In the genomic region with DNA sequence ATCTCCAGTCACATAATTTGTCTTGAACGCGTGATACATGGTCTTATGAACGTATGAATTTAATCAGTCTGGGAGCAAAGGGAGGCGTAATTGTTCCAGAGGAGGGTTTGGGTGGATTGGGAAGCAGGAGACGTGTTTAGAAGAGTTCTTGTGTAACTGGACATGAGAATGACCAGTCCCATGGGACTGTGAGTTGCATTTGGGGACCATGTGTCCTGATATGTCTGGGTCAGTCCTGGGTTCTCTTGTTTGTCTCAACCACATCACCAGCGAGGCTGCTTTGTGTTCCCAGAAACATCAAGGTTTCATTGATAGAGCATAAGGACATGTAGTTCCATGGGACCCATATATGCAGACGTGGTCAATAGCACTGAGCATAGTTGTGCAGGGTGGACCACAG, we compare ENCODE assay signal across 15 mouse cellular contexts.
"Had no signal": no experiment of that assay in that cellular context is flagged by ENCODE, and none has a peak within 500 bp of the region (broad histone marks: within the 10 kb centered on the region; RNA-seq: fewer than 3 reads in every experiment).

No protein-coding gene starts in this region.

- DNase-seq: retina, postnatal 1 day; right cerebral cortex, adult 18-20 months; right cerebral cortex, postnatal 14 days; right cerebral cortex, postnatal 25 days; right cerebral cortex, postnatal 4 days; spleen, adult 18-20 months; thymus, adult 18-20 months; thymus, adult 2 months; thymus, postnatal 14 days; thymus, postnatal 25 days; thymus, postnatal 36 days; thymus, postnatal 4 days had no signal

- H3K27ac ChIP-seq: neural tube, embryonic 15.5 days; stomach, embryonic 15.5 days; stomach, postnatal 0 days had no signal

- H3K36me3 ChIP-seq: neural tube, embryonic 15.5 days; stomach, embryonic 15.5 days had no signal

- H3K27me3 ChIP-seq: neural tube, embryonic 15.5 days; stomach, embryonic 15.5 days had no signal

- H3K4me3 ChIP-seq: neural tube, embryonic 15.5 days; stomach, embryonic 15.5 days had no signal

- H3K4me1 ChIP-seq: stomach, embryonic 15.5 days had no signal

- H3K9me3 ChIP-seq: neural tube, embryonic 15.5 days; stomach, embryonic 15.5 days had no signal

- H3K4me2 ChIP-seq: neural tube, embryonic 15.5 days; stomach, embryonic 15.5 days had no signal

- H3K9ac ChIP-seq: neural tube, embryonic 15.5 days; stomach, embryonic 15.5 days had no signal
